Mouse (Mus musculus) ES-Bruce4 (cell line): Measurements from ENCODE around the gene Bbof1. TPM values are rescaled to one million over a fixed set of nuclear protein-coding genes. Genes with fewer than 3 reads are reported as not detected.

Source experiments
- H3K27ac ChIP-seq: 2 replicates; pipeline ENCODE4 v1.5.1; 2012; ENCODE audit warnings: low read length, inconsistent platforms; ENCODE audit not compliant: insufficient read depth
- H3K27me3 ChIP-seq: 2 replicates; pipeline ENCODE4 v1.6.1; 2012; ENCODE audit warnings: mild to moderate bottlenecking, low read length, inconsistent platforms; ENCODE audit not compliant: control insufficient read depth, poor library complexity, insufficient read depth, severe bottlenecking
- H3K36me3 ChIP-seq: 2 replicates; pipeline ENCODE4 v1.6.1; 2012; ENCODE audit warnings: inconsistent platforms, mild to moderate bottlenecking, low read length, moderate library complexity; ENCODE audit not compliant: control insufficient read depth, poor library complexity, insufficient read depth, severe bottlenecking
- H3K4me1 ChIP-seq: one replicate; pipeline ENCODE4 v1.8.1; 2011; ENCODE audit warnings: low read length; ENCODE audit not compliant: control insufficient read depth, insufficient read depth
- H3K4me3 ChIP-seq: 2 replicates; pipeline ENCODE4 v1.5.1; 2011; ENCODE audit warnings: low read depth, mild to moderate bottlenecking, low read length
- H3K9ac ChIP-seq: 2 replicates; pipeline ENCODE4 v1.6.1; 2012; ENCODE audit warnings: low read depth, mild to moderate bottlenecking, inconsistent platforms; ENCODE audit not compliant: poor library complexity, severe bottlenecking
- H3K9me3 ChIP-seq: replicated peaks from 2 replicates; pipeline ENCODE4 v1.6.1; 2012; ENCODE audit warnings: mild to moderate bottlenecking, low read length, inconsistent platforms; ENCODE audit not compliant: control insufficient read depth, poor library complexity, insufficient read depth, severe bottlenecking
- CTCF ChIP-seq: IDR thresholded peaks from one replicate; pipeline ENCODE4 v1.8.1; 2011; ENCODE audit warnings: low read depth, low read length
- EP300 ChIP-seq: IDR thresholded peaks from 2 replicates; pipeline ENCODE4 v1.6.1; 2011; ENCODE audit warnings: low read depth, low read length; ENCODE audit not compliant: insufficient read depth
- POLR2A ChIP-seq: IDR thresholded peaks from one replicate; pipeline ENCODE4 v1.8.1; 2011; ENCODE audit warnings: low read length; ENCODE audit not compliant: insufficient read depth
- polyA plus RNA-seq: library from polyadenylated mRNA; stranded (reverse); fragments of >200 nt; gene quantifications from 2 replicates; pipeline ENCODE4 v1.2.4, GENCODE M21; 2011; ENCODE audit warnings: low read depth; ENCODE audit not compliant: missing spikeins, insufficient read depth, insufficient read length

Gene Bbof1
- polyA plus RNA-seq, 1 experiment = 1.1 TPM

DNA sequence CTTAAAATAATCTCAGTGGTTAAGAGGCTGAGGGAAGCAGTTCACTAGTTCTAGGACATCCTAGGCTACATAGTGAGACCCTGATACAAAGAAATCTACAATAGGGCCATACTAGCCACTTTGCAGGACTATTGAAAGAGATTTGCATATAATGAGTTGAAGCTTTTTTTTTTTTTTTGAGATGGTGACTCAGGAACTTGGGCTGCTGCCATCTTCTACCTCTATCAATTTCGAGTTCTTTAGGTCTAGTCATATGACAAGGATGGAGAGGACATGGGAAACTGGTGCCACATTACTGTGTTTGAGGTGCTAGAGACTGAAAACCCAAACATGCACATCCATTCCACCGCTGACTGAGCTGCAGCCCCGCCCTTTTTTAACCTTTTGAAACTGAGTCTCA is 15.1 kb downstream of the Bbof1 start:
- Histone ChIP-seq H3K27me3 (no peaks in the 10 kb centered on the region), H3K4me3 (no peak overlapping the region), H3K4me1 (no peaks in the 10 kb centered on the region), H3K36me3 (no peaks in the 10 kb centered on the region; the same call in 1 of the 2 replicates), H3K9ac (no peak overlapping the region), H3K9me3 (no peaks in the 10 kb centered on the region), H3K27ac (no peak overlapping the region)
- TF ChIP-seq CTCF (no peak), EP300 (no peak), POLR2A (no peak)

- no peak for TF ChIP-seq EP300
- TF ChIP-seq POLR2A = no peak
- Histone ChIP-seq H3K4me3 (no peak overlapping the region), H3K27ac (no peak overlapping the region), H3K9me3 (no peaks in the 10 kb centered on the region), H3K36me3 (no peaks in the 10 kb centered on the region), H3K4me1 (no peaks in the 10 kb centered on the region), H3K9ac (no peak overlapping the region), H3K27me3 (no peaks in the 10 kb centered on the region)
Observed at GRCm38 (mm10) chr12:84429825-84430224, 21.0 kb downstream of the Bbof1 start.

DNA sequence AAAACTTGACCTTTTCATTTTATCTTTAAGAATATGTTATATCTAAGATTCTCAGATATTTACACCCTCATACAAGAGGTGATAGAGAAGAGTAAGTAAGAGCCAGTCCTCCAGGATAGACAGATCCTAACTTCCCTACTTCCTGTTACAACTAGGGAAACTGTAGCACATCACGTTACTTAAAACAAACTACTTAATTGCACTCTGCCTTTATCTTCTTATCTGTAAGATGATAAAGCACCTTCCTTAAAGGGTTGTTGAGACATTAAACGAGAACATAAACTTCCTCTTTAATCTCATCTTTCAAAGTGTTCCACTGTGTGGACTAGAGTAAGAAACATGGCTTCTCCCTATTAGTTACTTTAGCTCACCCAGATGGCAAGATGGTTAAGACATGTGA is 29.8 kb downstream of the Bbof1 start:
- Histone ChIP-seq H3K27me3 (no peaks in the 10 kb centered on the region), H3K9me3 (no peaks in the 10 kb centered on the region), H3K4me1 (no peaks in the 10 kb centered on the region), H3K36me3 (no peaks in the 10 kb centered on the region), H3K27ac (no peak overlapping the region), H3K9ac (no peak overlapping the region), H3K4me3 (no peak overlapping the region)
- no peak for TF ChIP-seq EP300
- no peak for TF ChIP-seq POLR2A
- TF ChIP-seq CTCF = no peak

- H3K27me3 ChIP-seq = no peaks in the 10 kb centered on the region
- H3K4me1 ChIP-seq = no peaks in the 10 kb centered on the region
- no peaks in the 10 kb centered on the region for H3K9me3 ChIP-seq
- H3K27ac ChIP-seq = no peak overlapping the region
- no peak overlapping the region for H3K9ac ChIP-seq
- no peaks in the 10 kb centered on the region for H3K36me3 ChIP-seq
- TF ChIP-seq EP300 (no peak), CTCF (no peak), POLR2A (no peak)
- H3K4me3 ChIP-seq = no peak overlapping the region
Observed at GRCm38 (mm10) chr12:84442526-84442925, 33.7 kb downstream of the Bbof1 start.

- H3K27ac ChIP-seq = no peak overlapping the region
- H3K36me3 ChIP-seq = no peaks in the 10 kb centered on the region
- no peak overlapping the region for H3K4me3 ChIP-seq
- no peaks in the 10 kb centered on the region for H3K4me1 ChIP-seq
- H3K9ac ChIP-seq = no peak overlapping the region
- TF ChIP-seq CTCF (no peak), EP300 (no peak), POLR2A (no peak)
- no peaks in the 10 kb centered on the region for H3K9me3 ChIP-seq
- no peaks in the 10 kb centered on the region for H3K27me3 ChIP-seq
Observed at GRCm38 (mm10) chr12:84447386-84447785, 38.5 kb downstream of the Bbof1 start.

DNA sequence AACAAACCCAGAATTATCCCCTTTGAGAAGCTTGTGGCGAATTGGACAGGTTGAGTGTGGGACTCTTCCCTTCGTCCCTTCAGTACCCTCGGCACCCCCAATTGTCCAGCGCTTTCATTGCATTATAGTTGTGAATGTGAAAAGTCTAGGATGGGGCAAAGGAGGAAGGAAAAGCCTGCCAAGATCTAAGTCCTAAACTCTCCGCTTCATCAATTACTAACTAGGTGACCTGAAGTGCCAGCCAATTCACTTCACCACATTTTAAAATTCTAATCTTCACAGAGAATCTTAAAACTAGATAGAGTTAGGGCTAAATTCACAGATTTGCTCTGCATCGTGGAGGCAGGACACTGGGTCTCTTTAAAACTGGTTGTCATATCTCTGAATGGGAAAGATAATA is 39.3 kb downstream of the Bbof1 start:
- TF ChIP-seq EP300 = no peak
- TF ChIP-seq POLR2A = no peak
- no peak for TF ChIP-seq CTCF
- H3K4me1 ChIP-seq = no peaks in the 10 kb centered on the region
- no peak overlapping the region for H3K9ac ChIP-seq
- no peak overlapping the region for H3K27ac ChIP-seq
- no peaks in the 10 kb centered on the region for H3K9me3 ChIP-seq
- H3K36me3 ChIP-seq = no peaks in the 10 kb centered on the region
- H3K27me3 ChIP-seq = no peaks in the 10 kb centered on the region
- no peak overlapping the region for H3K4me3 ChIP-seq
